Mouse (Mus musculus) hindbrain, embryonic 14.5 days (tissue): ENCODE results near the gene Litaf. TPM values are rescaled to one million over a fixed set of nuclear protein-coding genes. Genes with fewer than 3 reads are reported as not detected.
"Not testable (repeated sequence)": the region's sequence is repeated elsewhere in the genome, so short reads cannot be mapped to it uniquely, and the experiment has no call there.

ENCODE experiments used
- ATAC-seq: fragments of 200-750 bp; cut with Nextera tagmentation; 2 replicates; pipeline ENCODE4 v1.8.0; 2017; ENCODE audit warnings: moderate number of reproducible peaks, mild to moderate bottlenecking, moderate TSS enrichment, moderate library complexity; ENCODE audit not compliant: low FRiP score
- DNase-seq: peaks from one replicate; pipeline ENCODE4 v3.0.0-alpha.2; 2015; ENCODE audit warnings: low spot score
- H3K27ac ChIP-seq: fragments of 300-500 bp; sonication (generic); 2 replicates; pipeline ENCODE4 v1.5.1; 2014; ENCODE audit warnings: mild to moderate bottlenecking, moderate library complexity
- H3K27me3 ChIP-seq: fragments of 300-500 bp; sonication (generic); 2 replicates; pipeline ENCODE4 v1.6.1; 2014; ENCODE audit warnings: mild to moderate bottlenecking, low read length, mixed read lengths; ENCODE audit not compliant: control insufficient read depth, insufficient read depth
- H3K36me3 ChIP-seq: fragments of 300-500 bp; sonication (generic); replicated peaks from 2 replicates; pipeline ENCODE4 v1.6.1; 2014; ENCODE audit not compliant: control insufficient read depth, insufficient read depth
- H3K4me1 ChIP-seq: fragments of 300-500 bp; sonication (generic); replicated peaks from 2 replicates; pipeline ENCODE4 v1.6.1; 2014; ENCODE audit warnings: antibody characterized with exemption, low read length, mixed read lengths; ENCODE audit not compliant: control insufficient read depth, insufficient read depth
- H3K4me2 ChIP-seq: fragments of 300-500 bp; sonication (generic); replicated peaks from 2 replicates; pipeline ENCODE4 v1.6.1; 2014; ENCODE audit warnings: mild to moderate bottlenecking, moderate library complexity
- H3K4me3 ChIP-seq: fragments of 300-500 bp; sonication (generic); replicated peaks from 2 replicates; pipeline ENCODE4 v1.5.1; 2014; ENCODE audit warnings: mild to moderate bottlenecking, low read length
- H3K9ac ChIP-seq: fragments of 300-500 bp; sonication (generic); 2 replicates; pipeline ENCODE4 v1.6.1; 2014
- H3K9me3 ChIP-seq: fragments of 300-500 bp; sonication (generic); 2 replicates; pipeline ENCODE4 v1.6.1; 2016; ENCODE audit warnings: low read length; ENCODE audit not compliant: control insufficient read depth
- WGBS: fragments of 180-500 bp; shearing (Covaris S2); extraction: QIAGEN DNeasy Blood & Tissue Kit; methylation state at CpG from one replicate; pipeline ENCODE4 v1.1.7; 2014; 5-methylcytosine and 5-hydroxymethylcytosine counted together
- polyA plus RNA-seq: library from polyadenylated mRNA; unstranded; fragments of >200 nt; fragmentation: Nextera tagmentation; extraction: Ambion mirVana; gene quantifications from 2 replicates; pipeline ENCODE4 v1.2.1, GENCODE M21; 2014

The Litaf gene
- polyA plus RNA-seq, 1 experiment from 2014 or later = 27.2 TPM

DNA sequence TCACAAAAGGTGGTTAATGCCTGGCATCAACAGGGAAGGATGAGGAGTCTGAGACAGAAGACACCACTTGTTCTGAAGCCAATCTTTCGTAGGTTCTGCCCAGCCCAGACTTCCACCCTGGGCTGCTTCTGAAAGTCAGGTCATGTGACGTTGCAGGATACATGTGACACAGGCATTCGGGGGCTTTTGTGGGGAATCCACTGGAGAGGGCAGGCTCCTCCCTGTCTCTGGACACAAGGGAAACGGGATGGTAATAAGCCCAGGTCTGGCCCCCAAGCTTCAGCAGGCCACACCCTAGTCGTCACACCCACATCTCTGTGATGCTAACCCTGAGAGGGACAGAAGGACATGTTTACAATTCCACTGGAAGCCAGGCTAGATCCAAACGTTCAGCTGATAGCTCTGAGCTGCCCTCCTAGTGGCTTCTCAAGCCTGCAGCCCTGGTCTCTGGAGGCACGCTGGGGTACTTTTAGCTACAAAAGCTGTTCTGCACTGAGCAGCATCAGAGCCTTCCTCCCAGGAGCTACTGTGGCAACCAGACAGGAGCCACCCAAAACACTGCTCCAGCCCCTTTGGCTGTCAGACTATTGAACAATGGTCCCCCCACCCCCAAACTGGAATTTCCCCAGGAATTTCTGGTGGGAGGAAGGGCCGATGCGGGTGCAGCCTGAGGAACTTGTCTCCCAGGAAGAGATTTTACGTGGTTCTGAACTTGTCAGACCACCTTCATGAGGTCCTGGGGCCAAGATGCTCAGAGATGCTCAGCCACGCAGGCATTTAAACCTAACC lies 48.0 kb downstream of the Litaf start:
- Histone ChIP-seq H3K27me3 (no peaks in the 10 kb centered on the region), H3K4me3 (no peak overlapping the region), H3K4me2 (no peak overlapping the region), H3K9ac (no peak overlapping the region), H3K27ac (no peak overlapping the region), H3K9me3 (no peaks in the 10 kb centered on the region), H3K36me3 (no peaks in the 10 kb centered on the region), H3K4me1 (no peaks in the 10 kb centered on the region)
- ATAC-seq = no peak
- no peak for DNase-seq
- WGBS = 63% methylated on average over 11 of the region's 11 CpGs

DNA sequence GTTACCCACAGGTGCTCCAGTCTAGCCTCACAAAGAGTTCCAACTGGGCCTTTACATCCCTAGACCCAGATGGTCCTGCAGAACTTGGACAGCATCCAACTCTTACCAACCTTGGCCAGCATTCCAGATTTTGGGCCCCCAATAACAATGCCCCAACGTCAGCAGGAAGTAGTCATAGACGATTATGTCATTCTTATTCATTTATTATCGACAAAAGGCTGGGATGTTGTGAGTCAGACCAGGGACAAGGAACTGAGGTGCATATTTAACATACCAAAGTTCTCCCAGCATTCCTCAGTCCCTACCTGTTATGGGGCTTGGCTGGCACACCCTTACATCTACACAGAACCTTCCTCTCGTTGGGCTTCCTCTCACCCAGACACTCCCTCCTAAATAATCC lies 49.6 kb downstream of the Litaf start:
- WGBS = 77% methylated on average over 4 of the region's 4 CpGs
- H3K4me1 ChIP-seq = peaks cover 8% of the 10 kb centered on the region
- H3K4me2 ChIP-seq = no peak overlapping the region
- no peak for DNase-seq
- H3K27ac ChIP-seq = no peak overlapping the region
- H3K9me3 ChIP-seq = no peaks in the 10 kb centered on the region
- no peak for ATAC-seq
- no peak overlapping the region for H3K4me3 ChIP-seq
- no peaks in the 10 kb centered on the region for H3K36me3 ChIP-seq
- H3K9ac ChIP-seq = no peak overlapping the region
- H3K27me3 ChIP-seq = no peaks in the 10 kb centered on the region

DNA sequence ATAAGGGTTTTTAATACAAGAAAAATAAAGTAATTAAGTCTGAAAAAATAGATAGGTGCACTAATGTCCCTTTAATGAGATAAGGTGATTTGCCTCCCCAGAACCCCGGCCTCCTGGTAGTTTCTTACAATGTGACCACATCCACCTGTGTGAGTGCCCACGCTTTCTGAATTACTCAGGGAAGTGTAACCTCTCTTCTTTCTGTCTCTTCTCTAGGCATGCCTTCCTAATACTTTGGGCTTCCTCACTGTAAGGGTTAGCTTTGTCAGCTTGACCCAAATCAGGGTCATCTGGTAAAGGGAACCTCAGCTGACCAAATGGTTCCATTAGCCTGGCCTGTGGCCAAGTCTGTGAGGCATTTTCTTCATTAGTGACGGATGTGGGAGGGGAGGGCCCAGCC lies 51.5 kb downstream of the Litaf start:
- Histone ChIP-seq H3K36me3 (no peaks in the 10 kb centered on the region), H3K4me3 (no peak overlapping the region), H3K4me2 (no peak overlapping the region), H3K27me3 (no peaks in the 10 kb centered on the region), H3K9me3 (no peaks in the 10 kb centered on the region), H3K27ac (no peak overlapping the region), H3K4me1 (peaks cover 8% of the 10 kb centered on the region), H3K9ac (no peak overlapping the region)
- DNase-seq (no peak), ATAC-seq (no peak)
- WGBS = 86% methylated on average over 3 of the region's 3 CpGs

DNA sequence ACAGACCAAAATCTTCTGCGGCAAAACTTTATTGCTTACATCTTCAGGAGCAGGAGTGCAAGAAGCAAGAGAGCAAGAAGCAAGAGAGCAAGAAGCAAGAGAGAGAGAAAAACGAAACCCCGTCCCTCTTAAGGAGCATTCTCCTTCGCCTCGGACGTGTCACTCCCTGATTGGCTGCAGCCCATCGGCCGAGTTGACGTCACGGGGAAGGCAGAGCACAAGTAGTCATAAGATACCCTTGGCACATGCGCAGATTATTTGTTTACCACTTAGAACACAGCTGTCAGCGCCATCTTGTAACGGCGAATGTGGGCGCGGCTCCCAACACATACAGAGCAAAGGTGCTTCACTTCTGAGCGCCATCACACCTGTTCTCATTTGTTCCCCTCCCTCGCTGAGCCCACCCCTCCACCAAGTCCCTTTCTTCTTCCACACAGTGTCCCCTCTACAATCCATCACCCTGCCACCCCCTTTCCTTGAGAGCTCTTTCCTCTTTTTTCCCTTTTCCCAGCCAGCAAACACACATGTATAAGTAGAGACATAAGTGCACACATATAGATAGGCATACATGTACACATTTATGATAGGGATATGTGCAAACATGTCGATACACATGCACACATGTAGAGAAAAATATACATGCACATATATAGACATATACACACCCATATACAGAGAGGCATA lies 52.4 kb downstream of the Litaf start:
- not testable (repeated sequence) for H3K4me3 ChIP-seq, H3K36me3 ChIP-seq, H3K27me3 ChIP-seq, H3K4me1 ChIP-seq, H3K4me2 ChIP-seq, H3K27ac ChIP-seq, H3K9ac ChIP-seq, H3K9me3 ChIP-seq, ATAC-seq, DNase-seq
- WGBS = 91% methylated on average over 12 of the region's 19 CpGs

DNA sequence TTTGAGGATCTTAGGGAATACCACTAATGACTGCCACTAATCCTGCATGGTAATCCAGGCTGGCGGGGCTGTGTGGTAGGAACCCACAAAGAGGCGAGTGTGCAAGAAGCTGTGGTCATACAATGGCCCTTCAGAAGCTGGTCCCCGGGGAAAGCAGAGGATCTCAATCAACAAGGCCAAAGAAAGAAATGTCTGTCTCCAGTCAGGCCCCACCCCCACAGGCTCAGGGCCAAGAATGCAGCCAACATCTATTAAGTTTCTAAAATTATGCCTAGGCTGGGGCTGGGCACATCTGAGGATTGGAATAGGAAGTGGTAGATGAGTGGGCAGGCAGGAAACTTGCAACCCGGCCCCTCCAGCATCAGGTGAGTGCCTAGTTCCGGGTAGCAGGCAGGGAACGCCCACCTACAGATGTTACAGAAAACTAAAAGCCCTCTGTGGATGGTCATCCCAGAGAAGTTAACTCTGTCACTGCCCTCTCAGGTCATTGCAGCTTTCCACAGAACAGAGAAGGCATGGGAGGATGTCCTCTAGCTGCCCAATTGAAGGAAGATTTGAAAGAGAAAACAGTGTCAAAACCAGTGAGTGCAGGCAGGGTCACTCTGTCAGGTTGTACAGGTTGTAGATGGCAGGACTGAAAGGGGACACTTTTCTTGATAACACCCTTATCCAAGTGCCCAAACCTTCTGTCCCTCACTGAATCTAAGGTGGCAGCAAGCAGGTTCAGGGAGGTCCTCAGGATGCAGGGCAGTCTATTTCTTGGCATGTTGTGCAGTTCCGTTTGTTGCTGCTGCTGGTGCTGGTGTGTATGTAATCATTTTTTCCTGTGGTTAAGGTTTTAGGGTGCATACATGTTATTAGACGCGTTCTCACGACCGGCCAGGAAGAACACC lies 53.1 kb downstream of the Litaf start:
- no peaks in the 10 kb centered on the region for H3K27me3 ChIP-seq
- 68% methylated on average over 11 of the region's 11 CpGs for WGBS
- no peaks in the 10 kb centered on the region for H3K36me3 ChIP-seq
- H3K9me3 ChIP-seq = no peaks in the 10 kb centered on the region
- peak; percentile 63; the same call in 1 of the 2 replicates for ATAC-seq
- H3K4me2 ChIP-seq = no peak overlapping the region
- H3K4me3 ChIP-seq = no peak overlapping the region
- no peak overlapping the region for H3K9ac ChIP-seq
- DNase-seq = peak; percentile 45
- peaks cover 8% of the 10 kb centered on the region for H3K4me1 ChIP-seq
- H3K27ac ChIP-seq = 0 out of 2 replicates have a peak overlapping the region, but pooled peaks have one; percentile 43

DNA sequence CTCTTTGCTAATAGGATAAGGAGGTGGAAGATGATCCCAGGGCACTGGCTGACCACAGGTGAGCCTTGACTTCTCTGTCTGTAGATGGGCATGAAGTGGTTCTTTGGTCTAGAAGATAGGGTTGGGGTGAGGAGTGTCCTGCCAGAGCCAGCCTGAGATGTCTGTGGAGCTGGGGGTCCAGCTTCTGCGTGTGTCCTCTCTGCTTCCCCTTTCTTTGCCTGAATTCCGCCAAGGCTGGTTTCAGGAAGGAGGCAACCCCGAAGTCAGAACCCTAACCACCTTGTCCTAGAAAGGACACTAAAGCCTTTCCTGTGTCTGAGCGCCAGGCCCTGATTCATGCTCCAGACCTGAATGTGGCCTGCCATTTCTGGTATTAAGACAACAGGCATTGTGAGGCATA lies 54.0 kb downstream of the Litaf start:
- Histone ChIP-seq H3K9ac (no peak overlapping the region), H3K36me3 (no peaks in the 10 kb centered on the region), H3K4me1 (peaks cover 8% of the 10 kb centered on the region), H3K4me3 (no peak overlapping the region), H3K27me3 (no peaks in the 10 kb centered on the region), H3K27ac (0 out of 2 replicates have a peak overlapping the region, but pooled peaks have one; percentile 43), H3K4me2 (no peak overlapping the region), H3K9me3 (no peaks in the 10 kb centered on the region)
- ATAC-seq (no peak), DNase-seq (no peak)
- 94% methylated on average over 4 of the region's 4 CpGs for WGBS

DNA sequence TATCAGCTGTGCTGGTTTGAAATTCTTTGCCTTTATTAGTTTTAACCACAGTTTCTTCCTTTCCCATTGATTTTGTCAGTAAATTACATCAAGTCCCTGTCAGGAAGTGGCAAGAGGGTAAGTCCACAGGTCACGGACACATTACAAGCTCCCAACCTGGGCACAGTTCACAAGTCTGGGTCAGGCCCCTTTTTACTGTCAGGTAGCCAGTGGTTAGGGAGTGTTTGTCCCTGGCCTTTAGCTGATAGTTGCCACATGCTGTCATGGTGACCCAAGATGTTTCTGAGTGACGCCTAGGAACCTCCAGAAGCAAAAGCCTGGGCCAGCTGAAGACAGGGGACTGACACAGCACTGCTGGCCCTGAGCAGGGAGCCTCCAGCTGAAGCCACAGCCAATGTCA lies 54.8 kb downstream of the Litaf start:
- 77% methylated on average over 2 of the region's 2 CpGs for WGBS

DNA sequence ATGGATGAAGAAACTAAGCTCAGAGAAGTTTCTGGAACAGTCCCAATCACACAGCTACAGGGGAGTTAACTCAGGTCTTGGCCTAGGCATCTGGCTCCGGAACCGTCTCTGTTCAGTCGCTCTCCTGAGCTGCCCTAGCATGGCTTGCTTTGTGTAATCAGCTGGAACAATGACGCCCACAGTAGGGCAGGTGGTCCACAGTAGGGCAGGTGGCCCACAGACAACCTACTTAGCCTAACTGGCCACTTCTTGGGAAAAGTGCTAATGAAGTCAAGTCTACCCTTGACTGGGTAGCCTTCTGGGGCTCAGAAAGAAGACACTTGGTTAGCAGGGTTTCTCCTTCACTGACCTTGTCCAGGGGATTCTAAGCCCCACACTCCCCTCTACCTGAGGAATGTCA lies 55.7 kb downstream of the Litaf start:
- Histone ChIP-seq H3K36me3 (no peaks in the 10 kb centered on the region), H3K9me3 (no peaks in the 10 kb centered on the region), H3K4me1 (peaks cover 13% of the 10 kb centered on the region), H3K27ac (no peak overlapping the region), H3K4me2 (no peak overlapping the region), H3K27me3 (no peaks in the 10 kb centered on the region), H3K9ac (no peak overlapping the region), H3K4me3 (no peak overlapping the region)
- WGBS = 90% methylated on average over 4 of the region's 4 CpGs
- no peak for DNase-seq
- ATAC-seq = no peak

More for the DNA sequence above, 54.8 kb downstream of the Litaf start:
- Histone ChIP-seq H3K27me3 (no peaks in the 10 kb centered on the region), H3K9me3 (no peaks in the 10 kb centered on the region), H3K9ac (no peak overlapping the region), H3K27ac (no peak overlapping the region), H3K4me3 (no peak overlapping the region), H3K4me2 (no peak overlapping the region), H3K36me3 (no peaks in the 10 kb centered on the region), H3K4me1 (peaks cover 13% of the 10 kb centered on the region)
- DNase-seq = no peak
- no peak for ATAC-seq
